Mouse (Mus musculus) limb, embryonic 14.5 days (tissue): Measurements from ENCODE around the gene Vamp8. TPM values are rescaled to one million over a fixed set of nuclear protein-coding genes. Genes with fewer than 3 reads are reported as not detected.

Experiments used
- ATAC-seq: fragments of 200-750 bp; cut with Nextera tagmentation; 2 replicates; pipeline ENCODE4 v1.8.0; 2017; ENCODE audit warnings: low read depth, moderate number of reproducible peaks, moderate TSS enrichment; ENCODE audit not compliant: low FRiP score
- DNase-seq: peaks from one replicate; pipeline ENCODE4 v3.0.0-alpha.2; 2015; ENCODE audit warnings: low spot score
- H3K27ac ChIP-seq: fragments of 300-500 bp; sonication (generic); replicated peaks from 2 replicates; pipeline ENCODE4 v1.5.1; 2014; ENCODE audit warnings: low read depth, mild to moderate bottlenecking, low read length, moderate library complexity, mixed read lengths
- H3K27me3 ChIP-seq: fragments of 300-500 bp; sonication (generic); 2 replicates; pipeline ENCODE4 v1.6.1; 2014; ENCODE audit warnings: low read length, mixed read lengths; ENCODE audit not compliant: control insufficient read depth, insufficient read depth
- H3K36me3 ChIP-seq: fragments of 300-500 bp; sonication (generic); 2 replicates; pipeline ENCODE4 v1.6.1; 2014; ENCODE audit warnings: mild to moderate bottlenecking, low read length, moderate library complexity, mixed read lengths; ENCODE audit not compliant: control insufficient read depth, insufficient read depth
- H3K4me1 ChIP-seq: fragments of 300-500 bp; sonication (generic); 2 replicates; pipeline ENCODE4 v1.6.1; 2014; ENCODE audit warnings: antibody characterized with exemption, low read length, mixed read lengths; ENCODE audit not compliant: control insufficient read depth, insufficient read depth
- H3K4me2 ChIP-seq: fragments of 300-500 bp; sonication (generic); replicated peaks from 2 replicates; pipeline ENCODE4 v1.6.1; 2014; ENCODE audit warnings: low read depth, mild to moderate bottlenecking, low read length, moderate library complexity; ENCODE audit not compliant: severe bottlenecking
- H3K4me3 ChIP-seq: fragments of 300-500 bp; sonication (generic); replicated peaks from 2 replicates; pipeline ENCODE4 v1.5.1; 2014; ENCODE audit warnings: low read length
- H3K9ac ChIP-seq: fragments of 300-500 bp; sonication (generic); 2 replicates; pipeline ENCODE4 v1.6.1; 2014; ENCODE audit warnings: mild to moderate bottlenecking, low read depth, low read length, moderate library complexity; ENCODE audit not compliant: severe bottlenecking
- H3K9me3 ChIP-seq: fragments of 300-500 bp; sonication (generic); 2 replicates; pipeline ENCODE4 v1.6.1; 2016; ENCODE audit warnings: low read length; ENCODE audit not compliant: control insufficient read depth
- POLR2A ChIP-seq: fragments of 200-500 bp; IDR thresholded peaks from 2 replicates; pipeline ENCODE4 v1.8.0; 2012; ENCODE audit warnings: inconsistent platforms, mild to moderate bottlenecking, moderate library complexity, borderline replicate concordance; ENCODE audit not compliant: insufficient read depth, insufficient read length; ENCODE audit errors: extremely low read depth
- WGBS: fragments of 180-500 bp; shearing (Covaris S2); extraction: QIAGEN DNeasy Blood & Tissue Kit; methylation state at CpG from one replicate; pipeline ENCODE4 v1.1.7; 2014; 5-methylcytosine and 5-hydroxymethylcytosine counted together
- polyA plus RNA-seq, 2 experiments: library from polyadenylated mRNA; depleted of rRNA in 1 of 2; stranded (reverse) in 1 of 2; unstranded in 1 of 2; fragments of >200 nt; fragmentation: Nextera tagmentation in 1 of 2; extraction: Ambion mirVana in 1 of 2; gene quantifications; 2 replicates each; pipeline versions ENCODE4 v1.2.1 to v1.2.3; 2012 to 2014

The Vamp8 gene
- polyA plus RNA-seq, 2 experiments = 125 to 173 TPM

DNA sequence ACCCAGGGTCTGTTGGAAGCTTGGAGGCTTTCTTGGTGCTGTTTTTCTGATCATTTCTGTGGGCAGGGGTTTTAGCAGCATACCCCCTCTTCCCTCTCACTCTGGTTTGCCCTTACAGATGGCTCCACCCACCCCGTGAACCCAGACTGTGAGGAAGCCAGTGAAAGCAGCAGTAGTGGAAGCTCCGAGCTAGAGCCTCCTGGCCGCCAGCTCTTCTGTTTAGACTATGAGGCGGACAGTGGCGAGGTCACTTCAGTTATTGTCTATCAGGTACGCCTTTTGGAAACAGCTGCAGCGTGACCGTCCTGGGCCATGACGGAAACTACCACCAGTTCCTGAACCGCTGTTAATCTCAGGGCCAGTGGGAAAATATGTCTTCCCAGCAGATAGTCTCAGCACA lies 42.1 kb downstream of the Vamp8 start:
- H3K4me3 ChIP-seq = no peak overlapping the region
- no peak for TF ChIP-seq POLR2A
- DNase-seq (no peak), ATAC-seq (no peak)
- 90% methylated on average over 10 of the region's 10 CpGs for WGBS
- H3K27me3 ChIP-seq = no peaks in the 10 kb centered on the region
- H3K9ac ChIP-seq = no peak overlapping the region
- H3K36me3 ChIP-seq = peaks cover 32% of the 10 kb centered on the region
- H3K27ac ChIP-seq = no peak overlapping the region
- H3K9me3 ChIP-seq = no peaks in the 10 kb centered on the region
- peaks cover 35% of the 10 kb centered on the region for H3K4me1 ChIP-seq
- peak overlapping the region; percentile 81; the same call in 1 of the 2 replicates for H3K4me2 ChIP-seq

DNA sequence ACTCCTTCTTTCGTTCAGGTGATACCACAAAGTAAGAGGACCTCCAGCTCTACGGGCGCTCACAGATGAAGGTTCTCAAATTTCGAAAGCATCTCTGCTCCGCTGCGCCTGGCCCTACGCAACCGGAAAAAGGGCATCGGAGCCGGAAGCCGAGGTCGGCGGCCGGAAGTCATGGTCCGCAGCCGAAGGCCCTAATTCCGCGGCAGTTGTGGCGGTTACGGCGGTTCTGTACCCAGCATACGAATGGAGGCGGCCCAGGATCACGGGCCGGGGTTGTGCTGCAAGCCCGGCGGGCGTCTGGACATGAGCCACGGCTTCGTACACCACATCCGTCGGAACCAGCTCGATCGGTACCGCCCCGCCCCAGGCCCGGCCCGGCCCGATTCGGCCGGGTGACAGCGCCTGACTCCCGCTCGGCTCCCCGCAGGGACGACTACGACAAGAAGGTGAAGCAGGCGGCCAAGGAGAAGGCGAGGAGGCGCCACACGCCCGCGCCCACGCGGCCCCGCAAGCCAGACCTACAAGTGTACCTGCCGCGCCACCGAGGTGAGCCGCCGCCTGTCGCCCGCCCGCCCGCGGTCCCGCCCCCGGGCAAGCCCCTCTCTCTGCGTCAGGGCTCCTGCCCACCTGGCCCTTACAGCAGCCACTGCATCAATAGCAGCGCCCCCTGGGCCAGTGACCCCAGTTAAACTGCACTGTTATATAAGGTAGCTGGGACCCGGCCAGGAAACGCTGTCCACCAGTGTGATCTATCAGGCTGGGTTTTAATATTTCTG lies 43.1 kb downstream of the Vamp8 start, which contains the start of gene 0610030E20Rik:
TSS of gene 0610030E20Rik (plus strand) at position 152 of the 776 bp plus-strand sequence.
- Histone ChIP-seq H3K27me3 (no peaks in the 10 kb centered on the region), H3K36me3 (peaks cover 32% of the 10 kb centered on the region), H3K4me2 (peak within 1 kb of the TSS; percentile 81), H3K4me1 (peaks cover 25% of the 10 kb centered on the region), H3K4me3 (peak within 1 kb of the TSS; percentile 87), H3K9ac (peak within 1 kb of the TSS; percentile 95), H3K9me3 (no peaks in the 10 kb centered on the region), H3K27ac (peak within 1 kb of the TSS; percentile 87)
- WGBS = under 1% methylated on average over 65 of the region's 72 CpGs
- peak; percentile 45; the same call in 1 of the 2 replicates for TF ChIP-seq POLR2A
- ATAC-seq (peak; percentile 71), DNase-seq (peak; percentile 72)

DNA sequence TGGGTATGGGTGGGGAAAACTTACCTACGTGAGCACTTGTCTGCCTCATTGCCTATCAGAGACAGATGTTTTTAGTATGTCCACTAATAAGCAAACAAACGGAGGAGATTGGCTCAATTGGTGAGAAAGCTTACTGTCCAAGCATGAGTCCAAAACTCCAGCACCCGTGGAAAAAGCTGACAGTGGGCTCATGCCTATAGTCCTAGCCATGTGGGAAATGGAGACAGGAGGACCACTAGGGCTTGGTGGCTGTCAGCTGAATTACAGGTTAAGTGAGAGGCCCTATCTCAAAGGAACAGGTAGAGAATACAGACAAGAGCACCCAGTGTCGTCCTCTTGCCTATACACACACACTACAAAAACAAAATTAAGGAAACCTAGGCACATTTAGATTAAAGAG lies 44.2 kb downstream of the Vamp8 start:
- WGBS = 85% methylated on average over 4 of the region's 4 CpGs
- Histone ChIP-seq H3K4me1 (peaks cover 23% of the 10 kb centered on the region), H3K4me2 (no peak overlapping the region), H3K36me3 (peaks cover 30% of the 10 kb centered on the region), H3K27ac (no peak overlapping the region), H3K9me3 (no peaks in the 10 kb centered on the region), H3K4me3 (peak overlapping the region; percentile 87; the same call in 1 of the 2 replicates), H3K9ac (no peak overlapping the region), H3K27me3 (no peaks in the 10 kb centered on the region)
- ATAC-seq (no peak), DNase-seq (no peak)
- no peak for TF ChIP-seq POLR2A

DNA sequence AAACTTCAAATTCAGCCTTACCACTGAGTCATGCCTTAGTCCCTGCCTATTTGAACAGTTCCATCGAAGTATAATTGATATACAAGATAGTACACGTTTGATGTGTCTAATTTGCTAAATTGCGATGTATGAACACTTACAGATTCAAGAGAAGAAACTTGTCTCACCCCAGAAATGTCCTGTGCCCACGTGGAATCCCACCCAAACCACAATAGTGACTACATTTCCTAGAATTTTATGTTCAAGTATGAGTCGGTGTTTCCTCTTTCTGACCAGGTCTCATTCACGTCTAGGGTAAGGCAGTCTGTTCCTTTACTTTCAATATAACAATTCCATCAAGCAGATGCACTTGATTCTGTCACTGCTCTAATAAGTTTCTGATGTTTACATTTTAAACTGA lies 44.9 kb downstream of the Vamp8 start:
- Histone ChIP-seq H3K9me3 (no peaks in the 10 kb centered on the region), H3K27me3 (no peaks in the 10 kb centered on the region), H3K4me3 (peak overlapping the region; percentile 79), H3K9ac (no peak overlapping the region), H3K36me3 (peaks cover 24% of the 10 kb centered on the region), H3K4me2 (peak overlapping the region; percentile 66), H3K4me1 (peaks cover 23% of the 10 kb centered on the region), H3K27ac (no peak overlapping the region)
- 44% methylated on average over 6 of the region's 6 CpGs for WGBS
- DNase-seq = no peak
- ATAC-seq = no peak
- no peak for TF ChIP-seq POLR2A

DNA sequence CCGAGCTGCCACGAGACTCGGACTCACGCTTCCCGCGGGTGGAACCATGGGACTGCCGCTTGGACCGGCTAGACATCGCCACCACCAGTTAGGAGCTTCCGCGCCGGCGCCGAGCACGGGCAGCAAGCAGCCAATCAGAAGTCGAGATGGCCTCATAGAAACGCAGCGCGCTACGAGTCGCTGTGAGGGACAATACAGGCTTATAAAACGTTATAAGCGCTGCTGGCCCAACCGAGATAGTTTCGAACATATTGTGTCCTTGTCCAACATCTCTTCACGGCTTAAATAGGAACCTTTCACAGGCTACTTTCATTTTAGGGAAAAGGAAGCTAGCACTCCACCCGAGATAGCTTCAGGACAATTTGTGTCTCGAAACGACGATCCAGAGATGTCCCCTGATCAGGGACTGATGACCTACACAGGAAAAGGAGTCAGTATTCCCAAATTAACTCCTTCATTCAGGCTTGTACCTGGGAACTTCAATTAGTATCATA lies 45.4 kb downstream of the Vamp8 start, which contains the start of gene Usp39:
TSS of gene Usp39 (minus strand) at position 111 of the 494 bp plus-strand sequence.
- Histone ChIP-seq H3K4me2 (peak within 1 kb of the TSS; percentile 66), H3K27ac (peak within 1 kb of the TSS; percentile 56), H3K4me3 (peak within 1 kb of the TSS; percentile 79), H3K27me3 (no peaks in the 10 kb centered on the region), H3K9ac (peak within 1 kb of the TSS; percentile 82), H3K9me3 (no peaks in the 10 kb centered on the region), H3K4me1 (peaks cover 23% of the 10 kb centered on the region), H3K36me3 (peaks cover 19% of the 10 kb centered on the region)
- DNase-seq (peak; percentile 98), ATAC-seq (peak; percentile 83)
- 0 out of 2 replicates have a peak, but pooled peaks have one; percentile 39 for TF ChIP-seq POLR2A
- WGBS = 1% methylated on average over 30 of the region's 30 CpGs
